Mouse (Mus musculus): ENCODE data around the gene Il12b. TPM values are rescaled to one million over a fixed set of nuclear protein-coding genes. Genes with fewer than 3 reads are reported as not detected.

Il12b gene
- polyA plus RNA-seq, 1 experiment from 2014 or later, result not detected

DNA sequence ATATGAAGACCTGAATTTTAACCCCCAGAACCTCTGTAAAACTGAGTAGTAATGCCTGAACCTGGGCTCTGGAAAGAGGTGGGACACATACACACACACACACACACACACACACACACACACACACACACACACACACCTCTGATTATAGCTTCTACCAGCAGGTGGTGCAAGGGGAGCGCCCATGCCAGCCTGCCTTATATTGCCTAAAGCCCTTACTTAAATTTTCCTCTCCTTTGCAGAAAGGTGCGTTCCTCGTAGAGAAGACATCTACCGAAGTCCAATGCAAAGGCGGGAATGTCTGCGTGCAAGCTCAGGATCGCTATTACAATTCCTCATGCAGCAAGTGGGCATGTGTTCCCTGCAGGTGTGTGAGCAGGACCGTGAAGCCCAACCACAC, 12.4 kb downstream of the Il12b start:
- Histone ChIP-seq H3K27ac (no peak overlapping the region), H3K4me1 (replicated peaks) (no peaks in the 10 kb centered on the region), H3K27me3 (no peaks in the 10 kb centered on the region), H3K36me3 (no peaks in the 10 kb centered on the region), H3K4me2 (no peak overlapping the region), H3K9me3 (replicated peaks) (no peaks in the 10 kb centered on the region), H3K4me3 (no peak overlapping the region), H3K9ac (no peak overlapping the region)
- 76% methylated on average over 8 of the region's 8 CpGs for WGBS
- no peak for ATAC-seq (replicated peaks; ENCODE audit: insufficient number of reproducible peaks, insufficient read depth, low FRiP score, low read depth)

DNA sequence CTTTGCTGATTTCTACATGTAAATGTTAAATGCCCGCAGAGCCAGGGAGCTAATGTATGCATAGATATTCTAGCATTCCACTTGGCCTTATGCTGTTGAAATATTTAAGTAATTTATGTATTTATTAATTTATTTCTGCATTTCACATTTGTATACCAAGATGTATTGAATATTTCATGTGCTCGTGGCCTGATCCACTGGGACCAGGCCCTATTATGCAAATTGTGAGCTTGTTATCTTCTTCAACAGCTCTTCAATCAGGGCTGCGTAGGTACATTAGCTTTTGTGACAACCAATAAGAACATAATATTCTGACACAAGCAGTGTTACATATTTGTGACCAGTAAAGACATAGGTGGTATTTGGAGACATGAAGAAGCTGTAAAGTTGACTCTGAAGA, 13.5 kb downstream of the Il12b start:
- H3K4me1 ChIP-seq (replicated peaks), result no peaks in the 10 kb centered on the region
- H3K36me3 ChIP-seq, result no peaks in the 10 kb centered on the region
- no peak overlapping the region for H3K27ac ChIP-seq
- ATAC-seq (replicated peaks; ENCODE audit: insufficient number of reproducible peaks, insufficient read depth, low FRiP score, low read depth), result no peak
- H3K27me3 ChIP-seq, result no peaks in the 10 kb centered on the region
- WGBS, result 76% methylated on average over 3 of the region's 3 CpGs
- no peak overlapping the region for H3K4me3 ChIP-seq
- no peak overlapping the region for H3K9ac ChIP-seq
- no peak overlapping the region for H3K4me2 ChIP-seq
- no peaks in the 10 kb centered on the region for H3K9me3 ChIP-seq (replicated peaks)

DNA sequence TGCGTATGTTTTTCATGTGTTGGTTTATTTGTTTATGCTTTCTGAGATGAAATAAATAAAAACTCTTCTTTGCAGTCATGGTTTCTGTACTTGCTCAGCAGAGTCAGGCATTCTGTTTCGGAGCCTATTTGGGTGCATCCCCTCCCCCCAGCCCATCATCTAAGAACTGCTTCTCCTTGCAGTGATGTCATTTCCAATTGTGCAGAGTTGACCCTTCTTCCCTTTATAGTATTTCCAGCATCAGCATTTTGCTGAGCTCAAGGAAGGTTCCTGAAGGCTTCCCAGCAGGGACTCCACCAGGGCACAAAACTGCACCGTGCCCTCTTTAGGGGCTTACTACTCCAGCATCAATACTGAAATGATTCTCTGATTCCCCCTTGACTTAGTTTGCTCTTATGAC, 14.7 kb downstream of the Il12b start:
- H3K27me3 ChIP-seq, result no peaks in the 10 kb centered on the region
- no peaks in the 10 kb centered on the region for H3K4me1 ChIP-seq (replicated peaks)
- no peak for ATAC-seq (replicated peaks; ENCODE audit: insufficient number of reproducible peaks, insufficient read depth, low FRiP score, low read depth)
- H3K27ac ChIP-seq, result no peak overlapping the region
- no peak overlapping the region for H3K4me3 ChIP-seq
- 82% methylated on average over 3 of the region's 3 CpGs for WGBS
- no peaks in the 10 kb centered on the region for H3K9me3 ChIP-seq (replicated peaks)
- no peaks in the 10 kb centered on the region for H3K36me3 ChIP-seq
- H3K4me2 ChIP-seq, result no peak overlapping the region
- no peak overlapping the region for H3K9ac ChIP-seq

DNA sequence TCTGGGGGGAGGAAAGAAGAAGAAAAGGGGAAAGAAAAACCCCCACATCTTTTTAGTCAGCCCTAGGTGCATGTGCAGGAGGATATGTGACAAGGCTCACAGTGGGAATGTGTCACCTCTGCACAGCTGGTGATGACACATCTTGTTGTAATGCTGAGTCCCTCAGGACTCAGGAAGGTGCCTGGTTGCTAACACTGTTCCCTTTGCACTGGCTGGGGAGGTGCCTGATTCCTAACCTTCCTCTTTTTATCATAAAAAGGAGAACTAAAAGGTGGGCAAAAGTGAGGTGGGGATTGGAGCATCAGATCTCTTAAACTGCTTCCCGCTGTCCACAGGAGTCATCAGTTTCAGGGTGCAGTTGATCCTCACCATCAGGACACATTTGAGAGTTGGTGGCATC, 17.5 kb downstream of the Il12b start:
- no peaks in the 10 kb centered on the region for H3K36me3 ChIP-seq
- H3K4me2 ChIP-seq, result no peak overlapping the region
- no peak for ATAC-seq (replicated peaks; ENCODE audit: insufficient number of reproducible peaks, insufficient read depth, low FRiP score, low read depth)
- H3K9me3 ChIP-seq (replicated peaks), result no peaks in the 10 kb centered on the region
- H3K27me3 ChIP-seq, result no peaks in the 10 kb centered on the region
- H3K27ac ChIP-seq, result no peak overlapping the region
- H3K9ac ChIP-seq, result no peak overlapping the region
- no peaks in the 10 kb centered on the region for H3K4me1 ChIP-seq (replicated peaks)
- no peak overlapping the region for H3K4me3 ChIP-seq
- 63% methylated on average over 1 of the region's 1 CpGs for WGBS

DNA sequence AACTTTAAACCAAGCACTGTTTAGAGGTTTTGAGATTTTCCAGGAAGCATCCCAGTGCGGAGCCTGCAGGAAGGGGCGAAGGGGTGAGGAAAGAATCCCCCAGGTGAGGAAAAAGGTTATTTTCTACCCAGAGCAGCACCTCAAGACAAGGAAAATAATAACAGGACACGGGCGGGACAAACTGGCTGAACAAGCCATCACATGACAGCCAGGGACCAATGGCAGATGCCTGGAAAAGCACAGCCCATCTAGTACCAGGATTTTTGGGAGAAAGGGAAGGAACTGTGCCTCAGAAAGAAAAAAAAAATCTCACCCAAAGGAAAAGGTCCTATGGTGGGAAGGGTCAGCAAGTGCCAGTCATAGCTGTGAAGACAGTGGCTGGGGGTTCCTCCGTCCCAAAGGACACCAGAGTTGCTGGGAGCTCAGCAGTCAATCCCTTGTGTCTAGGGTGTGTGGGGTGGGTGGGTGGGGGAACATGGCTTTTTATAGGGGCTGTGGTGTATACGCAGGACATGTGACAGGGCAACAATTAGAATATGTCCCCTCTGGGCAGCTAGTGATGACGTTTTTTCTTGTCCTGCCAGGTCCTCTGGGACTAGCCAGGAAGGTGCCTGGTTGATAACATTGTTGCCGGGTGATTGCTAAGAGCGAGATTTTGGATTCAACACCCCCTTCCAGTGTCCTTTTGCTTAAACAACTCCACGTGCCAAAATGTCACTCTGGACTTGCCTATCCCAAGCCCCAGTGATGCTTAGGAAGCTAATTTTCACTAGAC, 22.7 kb downstream of the Il12b start:
- no peak overlapping the region for H3K4me2 ChIP-seq
- 46% methylated on average over 10 of the region's 10 CpGs for WGBS

DNA sequence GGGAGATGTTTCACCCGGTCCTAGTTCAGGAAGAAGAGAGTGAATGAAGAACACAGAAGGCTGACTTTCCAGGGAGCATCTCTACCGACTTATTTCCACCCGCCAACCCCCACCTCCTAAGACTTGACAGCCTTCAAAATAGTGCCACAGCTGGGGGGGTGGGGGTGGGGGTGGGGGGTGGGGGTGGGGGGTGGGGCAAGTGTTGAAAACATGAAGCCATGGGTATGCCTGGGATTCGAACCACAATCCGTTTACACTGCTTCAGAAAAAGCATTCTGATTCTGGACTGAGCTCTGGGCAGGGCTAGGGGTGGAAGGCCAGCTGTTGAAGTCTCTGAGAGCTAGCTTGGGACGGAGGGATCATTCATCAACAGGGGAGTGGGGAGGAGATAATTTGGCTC, 23.4 kb downstream of the Il12b start:
- no peak for ATAC-seq (replicated peaks; ENCODE audit: insufficient number of reproducible peaks, insufficient read depth, low FRiP score, low read depth)
- Histone ChIP-seq H3K36me3 (no peaks in the 10 kb centered on the region), H3K4me1 (replicated peaks) (no peaks in the 10 kb centered on the region), H3K27ac (no peak overlapping the region), H3K9me3 (replicated peaks) (no peaks in the 10 kb centered on the region), H3K27me3 (no peaks in the 10 kb centered on the region; the same call in 1 of the 2 replicates), H3K9ac (no peak overlapping the region), H3K4me2 (no peak overlapping the region), H3K4me3 (no peak overlapping the region)
- 30% methylated on average over 6 of the region's 6 CpGs for WGBS

More for the DNA sequence above, 22.7 kb downstream of the Il12b start:
- no peaks in the 10 kb centered on the region for H3K9me3 ChIP-seq (replicated peaks)
- no peaks in the 10 kb centered on the region; the same call in 1 of the 2 replicates for H3K27me3 ChIP-seq
- H3K4me1 ChIP-seq (replicated peaks), result no peaks in the 10 kb centered on the region
- no peaks in the 10 kb centered on the region for H3K36me3 ChIP-seq
- no peak for ATAC-seq (replicated peaks; ENCODE audit: insufficient number of reproducible peaks, insufficient read depth, low FRiP score, low read depth)
- no peak overlapping the region for H3K4me3 ChIP-seq
- no peak overlapping the region for H3K9ac ChIP-seq
- H3K27ac ChIP-seq, result no peak overlapping the region

DNA sequence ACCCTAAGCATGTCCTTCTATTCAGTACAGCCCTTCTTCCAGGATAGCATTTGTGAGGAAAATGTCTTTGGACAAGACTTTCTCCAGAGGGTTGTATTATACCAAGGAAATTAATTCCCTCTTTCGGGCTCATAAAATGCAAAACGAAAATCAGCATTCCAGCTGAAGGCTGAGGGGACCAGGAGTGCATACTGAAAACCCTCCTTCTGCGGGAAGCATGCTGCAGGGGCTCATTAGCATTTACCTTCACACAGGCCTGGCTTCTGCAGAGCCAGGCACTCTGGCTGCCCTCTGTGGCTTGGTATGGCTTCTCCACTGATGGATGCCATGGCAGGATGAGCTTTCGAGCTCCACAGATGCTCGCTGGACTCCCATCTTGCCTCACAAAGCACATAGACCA, 24.1 kb downstream of the Il12b start:
- 69% methylated on average over 5 of the region's 5 CpGs for WGBS

DNA sequence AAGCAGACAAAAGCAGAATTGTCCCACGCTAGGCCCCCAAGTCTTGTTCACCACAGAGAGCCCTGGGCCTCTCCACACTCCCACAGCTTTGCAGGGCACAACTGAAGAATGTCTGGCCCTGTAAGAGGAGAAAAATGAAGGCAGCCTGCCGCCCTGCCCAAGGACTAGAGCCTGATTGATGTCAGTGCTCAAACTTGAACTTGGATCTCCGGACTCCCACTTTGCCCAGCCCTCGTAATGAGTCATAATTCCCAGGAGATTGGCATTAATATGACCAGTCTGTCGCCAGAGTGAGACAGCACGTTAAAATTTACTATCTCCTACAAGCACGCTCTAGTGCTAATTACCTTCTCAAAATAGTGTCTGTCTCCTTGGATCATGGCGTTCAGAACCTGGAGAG, 25.1 kb downstream of the Il12b start:
- 69% methylated on average over 8 of the region's 8 CpGs for WGBS
- Histone ChIP-seq H3K36me3 (no peaks in the 10 kb centered on the region), H3K4me3 (no peak overlapping the region), H3K9ac (no peak overlapping the region), H3K27ac (no peak overlapping the region), H3K4me2 (no peak overlapping the region), H3K27me3 (no peaks in the 10 kb centered on the region; the same call in 1 of the 2 replicates), H3K9me3 (replicated peaks) (no peaks in the 10 kb centered on the region), H3K4me1 (replicated peaks) (no peaks in the 10 kb centered on the region)
- no peak for ATAC-seq (replicated peaks; ENCODE audit: insufficient number of reproducible peaks, insufficient read depth, low FRiP score, low read depth)

More for the DNA sequence above, 24.1 kb downstream of the Il12b start:
- Histone ChIP-seq H3K27me3 (no peaks in the 10 kb centered on the region; the same call in 1 of the 2 replicates), H3K36me3 (no peaks in the 10 kb centered on the region), H3K4me2 (no peak overlapping the region), H3K4me1 (replicated peaks) (no peaks in the 10 kb centered on the region), H3K9ac (no peak overlapping the region), H3K4me3 (no peak overlapping the region), H3K9me3 (replicated peaks) (no peaks in the 10 kb centered on the region), H3K27ac (no peak overlapping the region)
- ATAC-seq (replicated peaks; ENCODE audit: insufficient number of reproducible peaks, insufficient read depth, low FRiP score, low read depth), result no peak

DNA sequence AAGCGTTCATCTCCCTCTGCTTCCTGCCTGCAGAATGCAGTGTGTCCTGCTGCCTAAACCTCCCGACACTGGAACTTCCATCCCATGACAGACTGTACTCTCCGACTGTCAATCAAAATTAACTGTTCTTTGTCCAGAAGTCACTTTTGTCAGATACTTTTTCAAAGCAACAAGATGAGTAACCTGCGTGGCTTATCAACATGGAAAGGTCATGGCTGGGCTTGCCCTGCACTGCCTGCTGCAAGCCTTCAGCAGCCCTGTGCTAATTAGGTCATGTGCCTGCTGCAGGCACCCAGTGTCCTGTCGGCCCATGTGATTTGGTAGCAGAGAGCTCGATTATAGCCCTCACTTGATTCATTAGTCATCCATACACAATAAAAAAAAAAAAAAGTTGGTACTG, 25.8 kb downstream of the Il12b start:
- no peaks in the 10 kb centered on the region for H3K9me3 ChIP-seq (replicated peaks)
- no peak overlapping the region for H3K9ac ChIP-seq
- WGBS, result 66% methylated on average over 6 of the region's 6 CpGs
- no peak overlapping the region for H3K4me3 ChIP-seq
- no peaks in the 10 kb centered on the region for H3K4me1 ChIP-seq (replicated peaks)
- no peak overlapping the region for H3K4me2 ChIP-seq
- no peaks in the 10 kb centered on the region; the same call in 1 of the 2 replicates for H3K27me3 ChIP-seq
- H3K36me3 ChIP-seq, result no peaks in the 10 kb centered on the region
- no peak for ATAC-seq (replicated peaks; ENCODE audit: insufficient number of reproducible peaks, insufficient read depth, low FRiP score, low read depth)
- no peak overlapping the region for H3K27ac ChIP-seq

DNA sequence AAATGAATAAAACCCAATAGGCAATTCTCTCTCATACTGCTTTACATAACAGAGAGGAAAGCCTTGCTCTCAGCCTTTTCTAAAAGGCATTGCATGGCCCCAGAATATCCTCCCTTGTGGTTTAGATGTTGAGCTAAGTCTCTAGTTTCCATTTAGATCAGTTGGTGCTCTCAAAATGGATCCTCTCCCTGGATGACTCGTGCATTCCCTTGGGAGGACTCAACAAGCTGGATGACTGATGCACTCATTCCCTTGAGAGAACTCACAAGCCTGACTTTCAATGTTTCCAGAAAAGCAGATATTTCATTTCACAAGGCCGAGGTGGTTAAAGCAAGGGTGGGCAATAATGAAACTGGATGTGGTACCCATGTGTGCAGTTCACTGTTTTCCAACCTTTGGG, 28.1 kb downstream of the Il12b start:
- H3K4me3 ChIP-seq, result no peak overlapping the region
- no peaks in the 10 kb centered on the region for H3K36me3 ChIP-seq
- no peaks in the 10 kb centered on the region for H3K9me3 ChIP-seq (replicated peaks)
- WGBS, result 71% methylated on average over 2 of the region's 2 CpGs
- no peak overlapping the region for H3K9ac ChIP-seq
- H3K27me3 ChIP-seq, result no peaks in the 10 kb centered on the region; the same call in 1 of the 2 replicates
- H3K4me1 ChIP-seq (replicated peaks), result no peaks in the 10 kb centered on the region
- H3K4me2 ChIP-seq, result no peak overlapping the region
- no peak overlapping the region for H3K27ac ChIP-seq
- ATAC-seq (replicated peaks; ENCODE audit: insufficient number of reproducible peaks, insufficient read depth, low FRiP score, low read depth), result no peak

DNA sequence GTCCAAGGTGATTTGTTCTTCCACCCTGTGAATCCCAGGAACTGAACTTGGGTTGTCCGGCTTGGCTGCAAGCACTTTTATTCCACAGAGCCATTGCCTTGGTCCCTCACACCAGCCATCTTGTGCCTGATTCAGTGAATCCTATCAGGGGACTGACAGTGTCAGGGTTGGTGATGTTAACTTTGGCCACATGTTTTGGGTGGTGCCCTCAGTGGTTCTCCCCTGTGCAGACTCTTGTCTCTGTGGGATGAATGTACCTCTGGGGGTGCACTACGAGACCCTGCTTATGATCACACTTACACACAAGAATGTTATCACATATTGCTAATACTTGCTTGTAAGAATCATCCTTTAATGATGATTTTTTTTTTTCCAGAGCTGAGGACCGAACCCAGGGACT, 30.2 kb downstream of the Il12b start:
- no peak for ATAC-seq (replicated peaks; ENCODE audit: insufficient number of reproducible peaks, insufficient read depth, low FRiP score, low read depth)
- no peak overlapping the region for H3K9ac ChIP-seq
- no peaks in the 10 kb centered on the region for H3K4me1 ChIP-seq (replicated peaks)
- no peaks in the 10 kb centered on the region for H3K9me3 ChIP-seq (replicated peaks)
- no peak overlapping the region for H3K27ac ChIP-seq
- H3K4me2 ChIP-seq, result no peak overlapping the region
- 85% methylated on average over 3 of the region's 3 CpGs for WGBS
- H3K27me3 ChIP-seq, result no peaks in the 10 kb centered on the region
- H3K4me3 ChIP-seq, result no peak overlapping the region
- H3K36me3 ChIP-seq, result no peaks in the 10 kb centered on the region

DNA sequence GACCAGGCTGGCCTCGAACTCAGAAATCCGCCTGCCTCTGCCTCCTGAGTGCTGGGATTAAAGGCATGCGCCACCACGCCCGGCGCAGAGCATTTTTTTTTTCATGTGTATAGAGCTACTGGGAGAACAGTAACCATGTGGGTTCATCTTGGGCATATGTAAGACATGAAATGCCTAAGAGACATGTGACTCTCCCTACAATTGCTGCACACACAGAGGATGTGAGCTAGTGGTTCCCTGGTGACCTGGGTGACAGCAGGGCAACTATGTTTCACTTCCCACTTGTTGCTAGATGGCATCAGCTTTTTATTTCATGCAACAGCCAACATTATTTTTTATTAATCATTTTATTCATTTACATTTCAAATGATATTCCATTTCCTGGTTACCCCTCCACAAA, 37.9 kb downstream of the Il12b start:
- Histone ChIP-seq H3K4me3 (no peak overlapping the region), H3K27ac (no peak overlapping the region), H3K4me2 (no peak overlapping the region), H3K27me3 (no peaks in the 10 kb centered on the region), H3K9ac (no peak overlapping the region), H3K4me1 (replicated peaks) (no peaks in the 10 kb centered on the region), H3K9me3 (replicated peaks) (no peaks in the 10 kb centered on the region), H3K36me3 (no peaks in the 10 kb centered on the region)
- no peak for ATAC-seq (replicated peaks; ENCODE audit: insufficient number of reproducible peaks, insufficient read depth, low FRiP score, low read depth)
- 89% methylated on average over 6 of the region's 6 CpGs for WGBS

Data from heart, embryonic 15.5 days (tissue).